Mouse (Mus musculus) heart, postnatal 0 days (tissue): ENCODE results near the gene Hivep2. TPM values are rescaled to one million over a fixed set of nuclear protein-coding genes. Genes with fewer than 3 reads are reported as not detected.

ENCODE experiments used
- ATAC-seq: fragments of 200-750 bp; cut with Nextera tagmentation; 2 replicates; pipeline ENCODE4 v1.8.0; 2017; ENCODE audit warnings: low read depth, moderate number of reproducible peaks, moderate library complexity; ENCODE audit not compliant: insufficient read depth
- DNase-seq: peaks from one replicate; pipeline ENCODE4 v3.0.0-alpha.2; 2016; ENCODE audit warnings: low spot score
- H3K27ac ChIP-seq: fragments of 300-500 bp; sonication (generic); 2 replicates; pipeline ENCODE4 v1.5.1; 2014; ENCODE audit warnings: low read depth, mild to moderate bottlenecking
- H3K27me3 ChIP-seq: fragments of 300-500 bp; sonication (generic); 2 replicates; pipeline ENCODE4 v1.6.1; 2014; ENCODE audit warnings: low read length, mixed read lengths; ENCODE audit not compliant: control insufficient read depth, insufficient read depth
- H3K36me3 ChIP-seq: fragments of 300-500 bp; sonication (generic); replicated peaks from 2 replicates; pipeline ENCODE4 v1.6.1; 2014; ENCODE audit warnings: low read length, mixed read lengths; ENCODE audit not compliant: control insufficient read depth, insufficient read depth
- H3K4me1 ChIP-seq: fragments of 300-500 bp; sonication (generic); 2 replicates; pipeline ENCODE4 v1.6.1; 2014; ENCODE audit warnings: antibody characterized with exemption; ENCODE audit not compliant: control insufficient read depth, insufficient read depth
- H3K4me2 ChIP-seq: fragments of 300-500 bp; sonication (generic); 2 replicates; pipeline ENCODE4 v1.6.1; 2014; ENCODE audit warnings: low read depth, mild to moderate bottlenecking, low read length, moderate library complexity
- H3K4me3 ChIP-seq: fragments of 300-500 bp; sonication (generic); 2 replicates; pipeline ENCODE4 v1.5.1; 2014; ENCODE audit warnings: low read depth, low read length
- H3K9ac ChIP-seq: fragments of 300-500 bp; sonication (generic); replicated peaks from 2 replicates; pipeline ENCODE4 v1.6.1; 2014; ENCODE audit warnings: low read depth, low read length, mixed read lengths
- H3K9me3 ChIP-seq: fragments of 300-500 bp; sonication (generic); replicated peaks from 2 replicates; pipeline ENCODE4 v1.6.1; 2016; ENCODE audit warnings: low read length; ENCODE audit not compliant: control insufficient read depth
- CTCF ChIP-seq: IDR thresholded peaks from 2 replicates; pipeline ENCODE4 v1.5.1; 2016; ENCODE audit warnings: antibody characterized with exemption, control low read depth, low read depth
- EP300 ChIP-seq: IDR thresholded peaks from 2 replicates; pipeline ENCODE4 v1.6.1; 2016; ENCODE audit warnings: antibody characterized with exemption, low read depth
- WGBS: fragments of 180-500 bp; shearing (Covaris S2); extraction: QIAGEN DNeasy Blood & Tissue Kit; methylation state at CpG from one replicate; pipeline ENCODE4 v1.1.7; 2014; 5-methylcytosine and 5-hydroxymethylcytosine counted together
- polyA plus RNA-seq: library from polyadenylated mRNA; unstranded; fragments of >200 nt; fragmentation: Nextera tagmentation; extraction: Ambion mirVana; gene quantifications from 2 replicates; pipeline ENCODE4 v1.2.1, GENCODE M21; 2015
- total RNA-seq: library from RNA; depleted of rRNA; stranded (reverse); fragments of >200 nt; gene quantifications from 2 replicates; pipeline ENCODE4 v1.2.3, GENCODE M21; 2014; ENCODE audit warnings: low replicate concordance

The Hivep2 gene
- total and polyA plus RNA-seq, 2 experiments from 2014 or later = 3.7 to 11.6 TPM

DNA sequence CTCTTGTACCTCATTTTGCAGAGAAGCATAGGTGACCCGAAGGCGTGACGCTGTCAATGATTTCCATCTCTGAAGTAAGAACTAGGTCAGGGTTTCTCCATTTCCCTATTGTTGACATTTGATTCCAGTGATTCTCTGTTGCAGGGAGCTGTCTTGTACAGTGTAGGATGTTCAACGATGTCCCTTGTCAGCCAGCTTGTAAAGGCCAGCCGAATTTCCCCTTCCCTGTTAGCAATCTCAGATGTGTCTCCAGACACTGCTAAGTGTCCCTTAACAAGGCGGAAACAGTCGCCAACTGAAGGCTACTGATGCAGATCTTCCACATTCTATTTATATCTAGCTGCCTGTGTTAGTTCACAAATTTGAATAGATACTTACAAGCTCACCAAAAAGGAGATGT, 68.9 kb downstream of the Hivep2 start:
- H3K4me1 ChIP-seq = no peaks in the 10 kb centered on the region
- no peak for DNase-seq
- 60% methylated on average over 7 of the region's 7 CpGs for WGBS

DNA sequence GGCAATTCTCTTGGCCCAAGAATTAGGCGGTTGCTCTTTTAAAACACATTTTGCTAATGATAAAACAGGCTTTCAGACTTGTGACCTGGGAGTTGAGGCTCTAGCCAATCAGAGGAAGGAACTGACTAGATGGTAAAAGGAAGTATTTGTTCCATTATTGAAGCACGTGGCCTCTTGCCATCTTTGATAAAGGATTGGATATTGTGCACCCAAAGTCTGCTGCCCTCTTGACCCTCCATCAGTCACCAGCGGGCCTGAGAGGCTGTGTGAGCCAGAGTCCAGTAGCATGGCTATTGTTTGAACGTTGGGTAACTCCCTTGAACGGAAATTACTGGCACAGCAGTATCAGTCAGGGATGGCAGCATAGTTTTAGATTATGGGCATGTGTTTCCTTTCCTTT, 69.7 kb downstream of the Hivep2 start:
- H3K27ac ChIP-seq = no peak overlapping the region
- H3K36me3 ChIP-seq = no peaks in the 10 kb centered on the region
- no peaks in the 10 kb centered on the region for H3K27me3 ChIP-seq
- WGBS = 59% methylated on average over 5 of the region's 5 CpGs
- H3K4me1 ChIP-seq = no peaks in the 10 kb centered on the region
- no peak overlapping the region for H3K9ac ChIP-seq
- no peak for ATAC-seq
- DNase-seq = no peak
- no peaks in the 10 kb centered on the region for H3K9me3 ChIP-seq
- H3K4me3 ChIP-seq = no peak overlapping the region
- H3K4me2 ChIP-seq = no peak overlapping the region
- TF ChIP-seq CTCF (no peak), EP300 (no peak)

More for the DNA sequence above, 68.9 kb downstream of the Hivep2 start:
- no peaks in the 10 kb centered on the region for H3K36me3 ChIP-seq
- H3K4me3 ChIP-seq = no peak overlapping the region
- H3K4me2 ChIP-seq = no peak overlapping the region
- no peak overlapping the region for H3K27ac ChIP-seq
- ATAC-seq = no peak
- no peaks in the 10 kb centered on the region for H3K9me3 ChIP-seq
- TF ChIP-seq EP300 = no peak
- no peak for TF ChIP-seq CTCF
- H3K27me3 ChIP-seq = no peaks in the 10 kb centered on the region
- H3K9ac ChIP-seq = no peak overlapping the region

DNA sequence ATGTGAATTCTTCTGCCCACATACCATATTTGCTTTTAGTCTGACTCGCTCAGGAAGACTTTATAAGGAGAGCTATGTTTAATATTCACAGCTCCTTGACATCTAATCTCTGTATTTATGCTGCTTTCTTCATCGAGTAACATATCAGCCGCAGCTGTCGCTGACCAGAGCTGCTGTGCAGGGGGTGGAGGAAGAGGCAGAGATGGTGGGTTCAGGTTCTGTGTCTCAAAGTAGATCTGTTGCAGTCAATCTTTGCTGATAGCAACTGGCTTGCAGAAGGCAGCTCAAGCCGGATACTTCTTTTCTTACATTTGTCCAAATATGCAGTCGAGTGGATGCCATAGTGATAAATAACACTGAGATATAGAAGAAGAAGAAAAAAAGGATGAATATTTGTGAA, 70.6 kb downstream of the Hivep2 start:
- no peaks in the 10 kb centered on the region for H3K4me1 ChIP-seq
- H3K4me3 ChIP-seq = no peak overlapping the region
- H3K4me2 ChIP-seq = no peak overlapping the region
- H3K27ac ChIP-seq = no peak overlapping the region
- DNase-seq = no peak
- H3K27me3 ChIP-seq = no peaks in the 10 kb centered on the region
- no peaks in the 10 kb centered on the region for H3K9me3 ChIP-seq
- WGBS = 75% methylated on average over 6 of the region's 6 CpGs
- no peak overlapping the region for H3K9ac ChIP-seq
- no peak for TF ChIP-seq CTCF
- TF ChIP-seq EP300 = no peak
- no peaks in the 10 kb centered on the region for H3K36me3 ChIP-seq
- ATAC-seq = no peak

DNA sequence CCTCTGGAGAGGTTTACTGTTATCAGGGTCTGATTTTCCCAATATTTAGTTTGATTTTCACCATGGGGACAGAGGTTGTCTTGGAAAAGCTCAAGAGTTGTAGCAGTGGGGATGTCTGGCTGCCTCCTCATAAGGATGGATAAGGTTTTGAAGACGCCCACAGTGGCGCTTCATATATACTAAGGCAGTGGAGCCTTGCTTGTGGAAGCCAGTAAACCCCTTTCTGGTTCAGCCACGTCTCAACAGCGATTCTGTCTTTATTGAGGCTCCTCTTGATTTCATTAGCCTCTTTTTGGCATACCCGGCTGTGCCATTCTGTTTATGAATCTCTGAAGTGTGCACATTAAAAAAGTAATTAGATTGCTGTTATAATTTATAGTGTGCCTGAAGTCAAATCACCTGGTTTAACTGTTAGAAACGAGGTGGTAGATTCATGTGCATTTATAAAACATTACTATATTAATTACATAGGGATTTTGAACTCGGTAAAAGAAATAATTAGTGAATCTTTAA, 72.2 kb downstream of the Hivep2 start:
- H3K27ac ChIP-seq = no peak overlapping the region
- no peaks in the 10 kb centered on the region for H3K4me1 ChIP-seq
- H3K4me2 ChIP-seq = no peak overlapping the region
- no peak overlapping the region for H3K9ac ChIP-seq
- ATAC-seq = no peak
- no peaks in the 10 kb centered on the region for H3K36me3 ChIP-seq
- no peak for DNase-seq
- 86% methylated on average over 7 of the region's 7 CpGs for WGBS
- no peaks in the 10 kb centered on the region for H3K9me3 ChIP-seq
- no peak overlapping the region for H3K4me3 ChIP-seq
- no peaks in the 10 kb centered on the region for H3K27me3 ChIP-seq
- no peak for TF ChIP-seq CTCF
- no peak for TF ChIP-seq EP300

GRCm38 (mm10) chr10:14040716-14041470, 75.0 kb downstream of the Hivep2 start:
- DNase-seq (no peak), ATAC-seq (no peak)
- Histone ChIP-seq H3K4me1 (peaks cover 5% of the 10 kb centered on the region), H3K4me3 (no peak overlapping the region), H3K9me3 (no peaks in the 10 kb centered on the region), H3K4me2 (no peak overlapping the region), H3K27me3 (no peaks in the 10 kb centered on the region), H3K9ac (no peak overlapping the region), H3K36me3 (no peaks in the 10 kb centered on the region), H3K27ac (no peak overlapping the region)
- 78% methylated on average over 9 of the region's 9 CpGs for WGBS
- no peak for TF ChIP-seq EP300
- TF ChIP-seq CTCF = no peak

GRCm38 (mm10) chr10:14041606-14042005, 75.7 kb downstream of the Hivep2 start:
- 52% methylated on average over 5 of the region's 5 CpGs for WGBS
- H3K27me3 ChIP-seq = no peaks in the 10 kb centered on the region
- ATAC-seq (no peak), DNase-seq (no peak)
- H3K4me2 ChIP-seq = no peak overlapping the region
- no peak overlapping the region for H3K4me3 ChIP-seq
- no peak for TF ChIP-seq CTCF
- no peak for TF ChIP-seq EP300
- no peak overlapping the region for H3K27ac ChIP-seq
- H3K4me1 ChIP-seq = peaks cover 11% of the 10 kb centered on the region
- H3K9me3 ChIP-seq = no peaks in the 10 kb centered on the region
- H3K36me3 ChIP-seq = no peaks in the 10 kb centered on the region
- H3K9ac ChIP-seq = no peak overlapping the region
